Mouse (Mus musculus): Measurements from ENCODE around the gene Eya4. TPM values are rescaled to one million over a fixed set of nuclear protein-coding genes. Genes with fewer than 3 reads are reported as not detected.

Eya4 gene
- total and polyA plus RNA-seq, 3 experiments = 0.24 to 0.46 TPM; not detected in 1

DNA sequence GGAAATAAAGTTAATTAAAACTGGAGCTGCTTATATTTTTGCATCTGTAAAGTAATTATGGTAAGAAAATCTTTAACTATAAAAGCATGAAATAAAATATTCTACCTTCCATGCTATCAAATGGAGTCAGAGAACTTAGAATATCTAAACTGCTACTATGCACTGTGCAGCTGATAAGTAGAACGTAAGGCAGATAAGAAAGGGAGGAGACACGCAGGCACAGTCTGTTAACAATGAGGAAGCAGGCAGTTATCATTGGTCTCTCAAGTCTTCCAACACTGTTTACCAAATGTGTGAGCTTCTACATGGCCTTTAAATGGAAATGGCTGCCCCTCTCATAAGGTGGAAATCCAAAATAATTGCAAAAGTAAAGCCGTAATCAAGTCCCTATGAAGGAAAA lies 55.0 kb downstream of the Eya4 start (continued):
- TF ChIP-seq TCF12 (IDR thresholded peaks at IDR 0.05; ENCODE audit: low read depth, low read length) (peak; percentile 87), USF2 (IDR thresholded peaks at IDR 0.05; ENCODE audit: borderline replicate concordance in 1 of 2, insufficient read depth in 1 of 2, low read depth in 1 of 2, low read length in 2 of 2) (no peak), EP300 (IDR thresholded peaks at IDR 0.05; ENCODE audit: low read depth in 1 of 2, low read length in 2 of 2) (peak; percentile 95 to 97), ZKSCAN1 (IDR thresholded peaks at IDR 0.05; ENCODE audit: low read depth, low read length) (no peak), MEF2A (IDR thresholded peaks at IDR 0.05; ENCODE audit: extremely low read depth, insufficient replicate concordance, low read depth, low read length, poor library complexity, severe bottlenecking) (no peak), MYB (IDR thresholded peaks at IDR 0.05; ENCODE audit: low read depth, low read length) (peak; percentile 89), USF1 (IDR thresholded peaks at IDR 0.05; ENCODE audit: low read depth, low read length) (no peak), POLR2A (IDR thresholded peaks at IDR 0.05; ENCODE audit: control insufficient read depth in 1 of 2, insufficient read depth in 1 of 2, low read depth in 1 of 2, low read length in 2 of 2, poor library complexity in 1 of 2) (no peak), HCFC1 (IDR thresholded peaks at IDR 0.05; ENCODE audit: low read depth, low read length) (peak; percentile 49; the same call in 1 of the 2 replicates)

DNA sequence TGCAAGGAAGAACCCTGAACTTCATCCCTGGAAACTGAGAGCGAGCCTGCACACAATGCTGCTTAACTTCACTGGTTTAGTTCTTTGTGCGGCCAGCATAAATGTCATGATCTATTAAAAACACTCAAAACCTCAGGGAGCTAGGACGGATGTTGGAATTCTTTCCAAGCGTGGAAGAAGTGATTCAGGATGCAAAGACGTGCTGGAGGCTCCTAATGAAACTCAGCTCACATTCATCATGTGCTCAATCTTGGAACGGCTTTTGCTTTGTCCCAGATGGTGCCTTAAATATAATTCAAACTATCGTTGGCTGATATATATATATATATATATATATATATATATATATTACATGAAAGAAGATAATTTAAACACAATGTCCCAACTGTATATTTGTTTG lies 58.1 kb downstream of the Eya4 start:
- no peak for DNase-seq (ENCODE audit: low read depth, low spot score)
- Histone ChIP-seq H3K27ac (ENCODE audit: control insufficient read depth, low read depth, low read length) (no peak overlapping the region), H3K9me3 (replicated peaks; ENCODE audit: insufficient read depth, low read length) (no peaks in the 10 kb centered on the region), H3K27me3 (ENCODE audit: control insufficient read depth in 1 of 2, insufficient read depth in 2 of 2, low read length in 2 of 2) (no peaks in the 10 kb centered on the region), H3K36me3 (ENCODE audit: control insufficient read depth in 1 of 2, insufficient read depth in 2 of 2, low read length in 2 of 2) (peaks cover 0 to 9% of the 10 kb centered on the region in 2 experiments; a peak in 2 of 4 replicates), H3K4me3 (ENCODE audit: control insufficient read depth in 1 of 2, insufficient read depth in 1 of 2, low read depth in 2 of 2, low read length in 2 of 2) (no peak overlapping the region), H3K9ac (ENCODE audit: control insufficient read depth, low read depth, low read length, poor library complexity, severe bottlenecking) (no peak overlapping the region), H3K4me1 (ENCODE audit: control insufficient read depth in 1 of 2, insufficient read depth in 2 of 2, low read length in 2 of 2) (peaks cover 3 to 11% of the 10 kb centered on the region in 2 experiments; a peak in 2 of 4 replicates), H3K79me2 (ENCODE audit: control insufficient read depth, insufficient read depth, low read length, poor library complexity) (no peaks in the 10 kb centered on the region)
- TF ChIP-seq E2F4 (IDR thresholded peaks at IDR 0.05; ENCODE audit: borderline replicate concordance, low read depth, low read length) = no peak
- no peak for TF ChIP-seq SIN3A (IDR thresholded peaks at IDR 0.05; ENCODE audit: low read length)
- TF ChIP-seq ZNF384 (IDR thresholded peaks at IDR 0.05; ENCODE audit: low read depth, low read length) = no peak
- no peak for TF ChIP-seq UBTF (IDR thresholded peaks at IDR 0.05; ENCODE audit: borderline replicate concordance, insufficient read depth, low read depth, low read length)
- TF ChIP-seq SMC3 (IDR thresholded peaks at IDR 0.05; ENCODE audit: low read depth, low read length) = no peak

DNA sequence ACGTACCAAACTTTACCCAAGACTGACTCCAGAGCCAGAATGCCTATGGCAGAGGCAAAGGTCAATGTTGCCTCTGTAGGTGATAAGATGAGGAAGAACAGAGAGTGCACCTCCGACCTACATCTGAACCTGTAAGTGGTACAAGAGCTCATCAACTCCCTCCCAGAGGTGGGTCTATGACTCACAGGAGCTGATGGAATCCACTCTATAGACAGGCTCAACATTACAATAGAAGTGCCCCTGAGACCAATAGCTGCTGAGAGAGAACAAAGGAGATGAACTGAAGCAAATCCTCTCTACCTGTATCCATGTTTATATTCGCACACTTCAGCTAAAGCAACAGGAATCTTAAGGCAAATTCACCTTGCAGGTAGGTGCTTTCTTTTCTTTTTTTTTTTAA lies 73.2 kb downstream of the Eya4 start:
- Histone ChIP-seq H3K36me3 (ENCODE audit: control insufficient read depth in 1 of 2, insufficient read depth in 2 of 2, low read length in 2 of 2) (no peaks in the 10 kb centered on the region), H3K4me1 (ENCODE audit: control insufficient read depth in 1 of 2, insufficient read depth in 2 of 2, low read length in 2 of 2) (no peaks in the 10 kb centered on the region), H3K4me3 (ENCODE audit: control insufficient read depth in 1 of 2, insufficient read depth in 1 of 2, low read depth in 2 of 2, low read length in 2 of 2) (no peak overlapping the region), H3K27ac (ENCODE audit: control insufficient read depth, low read depth, low read length) (no peak overlapping the region), H3K27me3 (ENCODE audit: control insufficient read depth in 1 of 2, insufficient read depth in 2 of 2, low read length in 2 of 2) (no peaks in the 10 kb centered on the region), H3K79me2 (ENCODE audit: control insufficient read depth, insufficient read depth, low read length, poor library complexity) (no peaks in the 10 kb centered on the region), H3K9ac (ENCODE audit: control insufficient read depth, low read depth, low read length, poor library complexity, severe bottlenecking) (no peak overlapping the region), H3K9me3 (replicated peaks; ENCODE audit: insufficient read depth, low read length) (no peaks in the 10 kb centered on the region)
- DNase-seq (ENCODE audit: low read depth, low spot score) = no peak
- TF ChIP-seq MEF2A (IDR thresholded peaks at IDR 0.05; ENCODE audit: extremely low read depth, insufficient replicate concordance, low read depth, low read length, poor library complexity, severe bottlenecking) (no peak), ZMIZ1 (IDR thresholded peaks at IDR 0.05; ENCODE audit: low read depth, low read length) (no peak), CTCF (IDR thresholded peaks at IDR 0.05 in 2 of 3, conservative IDR thresholded peaks at IDR 0.05 in 1 of 3; ENCODE audit: control insufficient read depth in 1 of 3, insufficient read depth in 1 of 3, low read depth in 2 of 3, low read length in 3 of 3, poor library complexity in 1 of 3, severe bottlenecking in 1 of 3) (no peak), HCFC1 (IDR thresholded peaks at IDR 0.05; ENCODE audit: low read depth, low read length) (no peak), SIN3A (IDR thresholded peaks at IDR 0.05; ENCODE audit: low read length) (no peak), MYB (IDR thresholded peaks at IDR 0.05; ENCODE audit: low read depth, low read length) (no peak)
